Mouse (Mus musculus): ENCODE results near the gene Cadm1.

Cadm1 gene

GRCm38 (mm10) chr9:47710946-47711345, 181.0 kb downstream of the Cadm1 start:
- no peak for TF ChIP-seq GATA4 (IDR thresholded peaks at IDR 0.05; ENCODE audit: insufficient replicate concordance, low read length)

DNA sequence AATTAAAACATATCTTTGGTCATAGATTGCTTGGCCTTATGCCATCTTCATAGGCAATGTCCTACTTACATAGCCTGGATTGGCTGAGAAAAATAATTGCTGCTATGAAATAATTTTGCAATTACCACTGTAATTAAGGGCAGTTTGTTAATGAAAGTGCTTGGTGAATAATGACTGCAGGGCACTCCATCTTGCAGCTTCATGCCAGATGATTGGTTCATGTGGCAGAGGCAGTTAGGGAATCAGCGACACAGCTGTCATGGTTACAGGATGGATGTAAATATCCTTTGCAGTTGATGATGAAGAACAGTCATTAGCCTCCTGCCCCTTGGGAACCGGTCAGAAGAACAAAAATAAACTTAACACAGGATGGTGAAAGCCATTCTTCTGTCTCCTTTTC, 184.6 kb downstream of the Cadm1 start:
- TF ChIP-seq GATA4 (IDR thresholded peaks at IDR 0.05; ENCODE audit: insufficient replicate concordance, low read length) = no peak

GRCm38 (mm10) chr9:47715415-47715814, 185.4 kb downstream of the Cadm1 start:
- TF ChIP-seq GATA4 (IDR thresholded peaks at IDR 0.05; ENCODE audit: insufficient replicate concordance, low read length) = no peak

GRCm38 (mm10) chr9:47716883-47717282, 186.9 kb downstream of the Cadm1 start:
- no peak for TF ChIP-seq GATA4 (IDR thresholded peaks at IDR 0.05; ENCODE audit: insufficient replicate concordance, low read length)

GRCm38 (mm10) chr9:47727611-47728010, 197.6 kb downstream of the Cadm1 start:
- TF ChIP-seq GATA4 (IDR thresholded peaks at IDR 0.05; ENCODE audit: insufficient replicate concordance, low read length) = no peak

DNA sequence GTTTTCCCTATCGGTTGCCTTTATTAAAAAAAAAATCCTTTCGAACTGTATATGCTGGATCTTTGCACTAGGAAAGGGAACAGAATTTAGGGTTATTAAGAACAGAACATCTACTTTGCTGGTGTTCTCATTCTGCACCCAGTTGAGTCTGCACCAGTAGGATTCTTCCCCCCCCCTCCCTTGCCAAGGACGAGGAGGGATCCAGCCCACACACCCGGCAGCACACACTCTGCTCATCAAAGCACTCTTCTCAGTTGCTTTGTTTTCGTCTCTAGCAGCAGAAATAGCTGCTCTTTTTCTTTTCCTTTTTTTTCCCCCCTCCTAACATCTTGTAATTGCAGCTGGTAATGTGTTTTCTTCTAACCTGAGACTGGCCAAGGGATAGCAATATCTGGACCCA, 198.9 kb downstream of the Cadm1 start:
- no peak for TF ChIP-seq GATA4 (IDR thresholded peaks at IDR 0.05; ENCODE audit: insufficient replicate concordance, low read length)

GRCm38 (mm10) chr9:47730247-47730646, 200.3 kb downstream of the Cadm1 start:
- TF ChIP-seq GATA4 (IDR thresholded peaks at IDR 0.05; ENCODE audit: insufficient replicate concordance, low read length) = no peak

DNA sequence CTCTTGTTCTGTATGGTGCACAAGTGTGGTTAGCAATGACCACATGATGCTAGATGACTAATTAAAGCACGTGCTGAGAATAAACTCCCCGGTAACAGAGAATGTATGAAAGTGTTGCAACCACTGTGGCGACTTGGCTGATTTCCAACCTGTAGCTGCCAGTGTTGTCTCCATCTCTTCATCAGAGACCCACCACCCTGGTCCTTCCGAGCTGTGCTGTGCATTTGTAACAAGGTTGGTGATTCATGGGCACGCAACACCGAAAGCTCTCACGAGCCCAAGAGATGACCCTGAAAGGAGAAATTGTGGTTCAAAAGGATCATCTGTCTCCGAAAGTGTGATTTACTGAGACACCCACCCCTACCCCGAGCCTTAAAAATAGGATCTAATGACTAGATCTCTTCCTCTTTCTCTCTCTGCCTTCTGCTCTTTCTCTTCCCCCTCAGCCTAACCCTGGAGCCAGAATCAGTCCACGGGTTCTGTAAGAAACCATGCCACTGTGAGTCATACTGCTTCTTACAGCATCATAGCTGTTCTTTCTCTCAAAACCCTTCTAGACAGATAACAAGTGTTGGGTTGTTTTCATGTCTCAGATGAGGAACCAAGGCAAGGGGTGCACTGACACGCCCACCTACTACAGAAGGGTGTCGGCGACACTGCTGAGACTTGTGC, 203.9 kb downstream of the Cadm1 start:
- TF ChIP-seq GATA4 (IDR thresholded peaks at IDR 0.05; ENCODE audit: insufficient replicate concordance, low read length) = no peak

GRCm38 (mm10) chr9:47734905-47735304, 204.9 kb downstream of the Cadm1 start:
- no peak for TF ChIP-seq GATA4 (IDR thresholded peaks at IDR 0.05; ENCODE audit: insufficient replicate concordance, low read length)

DNA sequence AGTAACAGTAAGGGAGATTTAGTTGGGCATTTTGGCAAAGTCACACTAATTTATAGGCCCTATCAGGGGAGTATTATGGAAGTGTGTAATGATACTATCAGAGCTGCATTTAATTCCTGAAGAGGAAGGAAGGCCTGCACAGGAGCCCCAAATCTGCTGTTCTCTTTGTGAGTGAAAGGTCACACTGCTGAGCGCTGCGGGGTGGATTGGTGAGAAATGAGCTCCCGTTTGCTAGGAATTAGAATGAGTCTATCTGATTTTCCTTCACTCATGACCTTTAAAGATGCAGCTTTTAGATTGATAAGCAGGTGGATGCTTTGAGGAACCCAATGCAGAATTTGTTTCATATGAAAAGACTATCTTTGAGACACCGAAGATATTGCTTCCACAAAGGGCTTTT, 208.8 kb downstream of the Cadm1 start:
- TF ChIP-seq GATA4 (IDR thresholded peaks at IDR 0.05; ENCODE audit: insufficient replicate concordance, low read length) = no peak

DNA sequence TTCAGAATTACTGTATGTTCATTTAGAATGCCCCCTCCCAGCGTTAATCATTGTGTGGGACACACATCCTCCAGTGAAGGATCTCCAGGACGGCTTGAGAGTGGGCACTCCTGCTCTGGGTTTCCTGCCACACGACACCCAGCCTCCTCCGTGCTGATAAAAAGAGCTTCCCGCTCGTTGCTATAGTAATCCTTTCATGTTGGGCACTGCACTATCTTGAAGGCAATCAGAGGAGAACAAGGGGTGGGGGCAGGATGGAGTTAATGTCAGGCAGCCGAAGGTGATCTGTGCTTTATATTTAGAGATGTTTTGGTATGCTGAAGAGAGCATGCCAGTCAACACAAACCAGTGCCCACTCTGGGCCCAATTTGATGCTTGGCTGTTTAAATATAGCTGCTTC, 209.3 kb downstream of the Cadm1 start:
- TF ChIP-seq GATA4 (IDR thresholded peaks at IDR 0.05; ENCODE audit: insufficient replicate concordance, low read length) = no peak

DNA sequence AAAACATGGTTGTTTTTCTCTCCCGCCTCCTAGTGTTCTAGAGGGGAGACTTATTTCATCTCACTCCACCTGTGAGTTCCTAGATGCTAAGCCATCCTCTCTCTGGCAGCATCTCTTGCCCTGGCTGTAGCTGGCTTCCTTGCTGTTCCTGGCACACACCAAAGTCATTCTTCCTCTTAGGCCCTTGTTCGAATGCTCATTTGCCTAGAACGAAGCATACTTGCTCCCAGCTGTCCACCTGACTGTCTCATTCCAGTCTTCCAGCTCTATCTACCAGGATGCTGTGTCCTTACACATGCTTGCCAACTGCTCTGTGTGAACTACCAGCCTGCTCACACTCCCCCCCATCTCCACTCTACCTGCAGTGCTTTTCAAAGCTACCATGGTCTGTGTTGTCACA, 211.8 kb downstream of the Cadm1 start:
- no peak for TF ChIP-seq GATA4 (IDR thresholded peaks at IDR 0.05; ENCODE audit: insufficient replicate concordance, low read length)

GRCm38 (mm10) chr9:47744916-47745315, 214.9 kb downstream of the Cadm1 start:
- TF ChIP-seq GATA4 (IDR thresholded peaks at IDR 0.05; ENCODE audit: insufficient replicate concordance, low read length) = no peak

GRCm38 (mm10) chr9:47745716-47746115, 215.7 kb downstream of the Cadm1 start:
- no peak for TF ChIP-seq GATA4 (IDR thresholded peaks at IDR 0.05; ENCODE audit: insufficient replicate concordance, low read length)

- TF ChIP-seq GATA4 (IDR thresholded peaks at IDR 0.05; ENCODE audit: insufficient replicate concordance, low read length) = no peak
Observed at GRCm38 (mm10) chr9:47749160-47749559, 219.2 kb downstream of the Cadm1 start.

- TF ChIP-seq GATA4 (IDR thresholded peaks at IDR 0.05; ENCODE audit: insufficient replicate concordance, low read length) = no peak
Observed at GRCm38 (mm10) chr9:47752516-47752915, 222.5 kb downstream of the Cadm1 start.

- TF ChIP-seq GATA4 (IDR thresholded peaks at IDR 0.05; ENCODE audit: insufficient replicate concordance, low read length) = no peak
Observed at GRCm38 (mm10) chr9:47753127-47753526, 223.2 kb downstream of the Cadm1 start.

Data from liver, adult (tissue).